Mouse (Mus musculus): ENCODE results near the gene Josd2.

Josd2 gene

DNA sequence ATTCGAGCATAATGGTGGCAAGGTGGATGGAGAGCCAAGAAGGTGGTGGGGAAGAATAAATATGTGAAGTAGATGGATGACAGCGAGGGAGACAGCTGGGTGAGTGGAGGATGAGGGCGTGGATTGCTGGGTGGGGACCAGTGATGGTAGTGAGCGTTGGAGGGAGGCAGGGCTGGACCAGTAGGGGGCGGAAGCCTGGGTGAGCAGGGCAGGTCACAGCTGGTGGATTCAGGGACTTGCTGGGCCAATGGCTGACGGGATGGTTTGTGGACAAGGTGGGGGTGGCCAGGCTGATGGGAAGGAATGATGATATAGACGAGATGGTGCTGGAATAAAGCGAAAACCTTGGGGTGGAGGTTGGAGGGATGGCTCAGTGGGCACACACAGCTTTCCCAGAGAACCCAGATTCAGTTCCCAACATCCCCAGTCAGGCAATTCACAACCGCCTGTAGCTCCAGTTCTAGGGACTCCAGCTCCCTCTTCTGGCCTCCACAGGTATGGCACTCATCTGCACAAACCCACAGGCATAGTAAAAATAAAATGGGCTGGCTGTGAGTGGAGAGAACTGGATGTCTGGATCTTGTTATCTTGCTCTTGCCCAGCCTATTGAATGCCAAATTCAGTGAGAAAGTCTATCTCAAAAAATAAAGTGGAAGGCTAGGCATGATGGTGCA, 51.6 kb downstream of the Josd2 start:
- no peak for DNase-seq

DNA sequence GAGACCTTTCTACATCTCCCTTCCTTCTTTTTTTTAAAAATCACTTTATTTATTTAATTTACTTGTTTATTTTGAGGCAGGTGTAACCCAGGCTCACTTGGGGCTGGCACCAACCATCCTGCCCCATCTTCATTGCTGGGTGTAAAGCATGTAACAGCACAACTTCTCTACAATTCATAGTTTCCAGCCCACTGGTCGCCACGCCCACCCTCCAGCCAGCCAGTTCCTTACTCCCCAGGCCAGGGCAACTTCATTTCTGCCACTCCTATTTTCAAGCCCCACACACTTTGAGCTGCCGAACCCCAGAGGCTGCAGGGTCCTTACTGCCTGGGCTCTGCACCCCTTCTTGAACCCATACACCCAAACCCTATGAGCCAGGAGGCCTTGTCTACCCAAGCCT, 53.2 kb downstream of the Josd2 start:
- DNase-seq, result no peak

Measured in kidney, adult 18-20 months (tissue).